Mouse (Mus musculus) G1E (cell line): ENCODE measurements around the gene Zbtb9.

Experiments used
- CTCF ChIP-seq: IDR thresholded peaks from 2 replicates; pipeline ENCODE4 v1.5.1; 2012; ENCODE audit warnings: low read depth, low read length, inconsistent platforms, mixed read lengths
- GATA1 ChIP-seq: IDR thresholded peaks from 2 replicates; pipeline ENCODE4 v1.6.1; 2012; ENCODE audit warnings: borderline replicate concordance, low read length, inconsistent platforms, mixed read lengths
- TAL1 ChIP-seq: conservative IDR thresholded peaks from 2 replicates; pipeline ENCODE4 v1.6.1; 2012; ENCODE audit warnings: low read depth, low read length, inconsistent platforms, mixed read lengths

DNA sequence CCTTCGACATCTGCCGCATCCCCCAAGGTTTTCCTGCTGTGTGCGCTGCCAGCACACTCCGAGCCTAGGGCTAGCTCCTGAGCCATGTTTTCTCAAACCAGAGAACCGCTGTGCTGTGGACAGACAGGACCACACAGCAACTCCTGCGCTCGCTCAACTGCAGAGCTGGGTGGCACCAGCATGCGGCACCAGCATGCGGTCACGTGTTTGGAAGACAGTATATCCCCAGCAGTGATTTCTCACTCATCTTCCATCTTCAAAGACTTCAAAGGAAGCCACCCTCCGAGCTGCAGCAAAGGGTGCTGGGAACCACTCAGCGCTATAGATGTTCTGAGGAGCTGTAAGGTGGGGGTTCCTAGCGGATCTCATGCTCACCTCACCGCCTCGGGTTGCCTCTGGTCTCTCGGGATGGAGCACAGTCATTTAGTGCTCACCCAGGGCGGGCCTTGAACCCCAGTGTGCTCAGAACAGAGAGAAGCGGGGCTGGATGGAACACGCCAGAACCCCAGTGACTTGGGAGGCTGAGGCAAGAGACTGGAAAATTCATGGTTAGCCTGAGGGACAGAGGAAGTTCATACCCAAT is 32.0 kb downstream of the Zbtb9 start:
- no peak for TF ChIP-seq CTCF
- no peak for TF ChIP-seq TAL1
- no peak for TF ChIP-seq GATA1
